Mouse (Mus musculus) cerebellum, adult 9-11 months (tissue): ENCODE results near the gene Enpp6.

Experiments used
- DNase-seq: peaks from one replicate; pipeline ENCODE4 v3.0.0; 2022

The Enpp6 gene

DNA sequence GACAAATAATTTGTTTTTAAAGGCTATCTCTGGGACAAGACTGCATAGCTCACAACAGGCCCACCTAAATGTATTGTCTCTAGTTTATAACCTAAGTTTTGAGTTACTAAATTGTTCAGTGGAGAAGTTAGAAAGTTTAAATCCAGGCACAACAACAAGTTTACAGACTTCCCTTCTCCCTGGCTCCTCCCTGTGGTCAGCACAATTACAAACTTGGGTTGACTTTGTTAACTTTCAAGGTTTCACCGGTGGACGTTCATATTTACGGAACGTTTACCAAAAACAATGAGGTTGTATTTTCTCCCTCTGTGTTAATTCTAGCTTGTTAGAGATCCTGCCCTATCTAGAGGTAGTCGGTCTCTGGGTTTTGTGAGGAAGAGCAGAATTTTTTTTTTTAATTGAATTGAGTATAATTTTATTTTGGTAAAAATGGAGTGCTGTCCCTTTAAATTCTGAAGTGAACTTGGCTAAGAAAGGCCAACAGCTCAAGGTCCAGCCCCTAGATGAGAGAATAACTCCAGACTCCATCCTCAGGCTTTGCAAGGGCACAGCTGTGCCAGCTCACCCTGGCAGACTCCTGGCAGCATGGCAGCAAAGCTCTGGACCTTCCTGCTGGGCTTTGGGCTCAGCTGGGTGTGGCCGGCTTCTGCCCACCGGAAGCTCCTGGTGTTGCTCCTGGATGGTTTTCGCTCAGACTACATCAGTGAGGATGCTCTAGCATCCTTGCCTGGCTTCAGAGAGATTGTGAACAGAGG is at the start of gene Enpp6:
TSS of gene Enpp6 (plus strand) at position 502 of the 755 bp plus-strand sequence.
- no peak for DNase-seq

DNA sequence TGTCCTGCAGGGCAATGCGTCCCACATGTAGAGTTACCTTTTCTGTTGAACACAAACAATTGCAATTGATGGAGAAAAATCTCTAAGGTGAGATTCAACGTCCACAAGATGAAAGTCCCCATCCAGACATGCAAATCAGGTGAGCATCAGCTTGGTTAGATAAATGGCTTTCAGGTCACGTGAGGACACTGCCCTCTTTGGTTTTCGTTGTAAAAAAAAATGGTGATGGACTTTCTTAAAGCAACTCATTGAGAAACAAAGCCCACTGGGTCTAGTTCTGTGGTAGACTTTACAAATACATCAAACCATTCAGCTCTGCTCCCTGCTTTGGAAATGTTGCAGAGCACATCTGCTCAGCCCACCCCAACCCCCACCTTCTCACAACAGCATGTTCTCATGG is 48.5 kb upstream of the Enpp6 start:
- no peak for DNase-seq

DNA sequence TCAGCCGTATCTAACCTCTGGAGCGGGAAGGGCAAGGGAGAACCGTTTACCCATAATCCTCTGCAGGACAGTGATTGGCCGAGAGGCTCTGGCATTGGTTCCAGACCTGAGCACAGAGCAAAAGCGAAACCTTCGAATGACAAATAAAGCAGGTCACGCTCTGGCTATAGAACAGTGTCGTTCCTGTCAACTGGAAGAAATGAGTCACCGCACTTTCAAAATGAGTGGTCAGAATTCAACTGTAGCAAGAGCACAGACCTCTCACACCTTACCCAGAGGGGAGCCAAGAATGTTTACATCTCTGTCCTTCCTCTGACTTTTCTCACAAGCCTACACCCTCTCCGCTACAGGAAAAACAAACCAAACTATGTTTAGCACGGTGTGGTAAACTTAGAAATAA is 45.4 kb upstream of the Enpp6 start:
- no peak for DNase-seq

DNA sequence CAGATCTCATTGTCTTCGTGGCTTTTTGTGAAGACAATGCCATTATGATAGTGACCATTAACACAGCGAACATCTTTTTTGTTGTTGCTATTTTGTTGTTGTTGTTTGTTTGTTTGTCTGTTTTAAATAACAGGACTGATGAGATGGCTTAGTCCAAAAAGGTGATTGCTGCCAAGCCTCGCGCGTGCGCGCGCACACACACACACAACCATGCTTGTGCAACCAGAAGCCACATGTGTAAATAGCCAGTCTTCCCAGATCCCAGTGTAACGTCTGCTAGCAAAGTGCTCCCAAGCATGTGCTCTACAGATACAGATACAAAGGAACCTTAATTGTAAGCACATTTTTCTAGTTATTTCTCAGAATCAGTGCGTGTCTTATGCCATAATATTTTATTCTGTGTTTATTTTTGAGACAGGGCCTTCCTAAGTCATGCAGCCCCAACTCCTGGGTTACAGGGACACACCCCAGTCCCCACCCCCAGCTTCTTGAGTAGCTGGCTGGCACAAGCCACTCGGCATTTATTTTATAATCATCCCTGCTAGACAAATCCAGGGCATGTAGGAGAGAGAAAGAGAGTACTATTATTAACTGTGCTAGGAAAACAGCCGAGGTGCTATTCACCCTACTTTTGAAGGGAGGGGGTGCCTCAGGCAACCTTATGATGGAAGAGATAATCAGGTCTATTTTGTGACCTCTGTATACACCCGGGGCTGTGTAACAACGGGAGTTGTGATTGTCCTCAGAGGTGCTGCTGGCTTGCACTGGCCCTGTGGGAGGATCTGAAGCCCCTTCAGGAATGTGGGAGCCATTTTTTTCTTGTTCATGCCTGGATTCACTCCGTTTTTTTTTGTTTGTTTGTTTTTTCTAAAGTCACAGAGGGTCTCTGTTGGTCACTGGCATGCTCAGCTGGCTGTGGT is 44.7 kb upstream of the Enpp6 start:
- DNase-seq, result no peak

DNA sequence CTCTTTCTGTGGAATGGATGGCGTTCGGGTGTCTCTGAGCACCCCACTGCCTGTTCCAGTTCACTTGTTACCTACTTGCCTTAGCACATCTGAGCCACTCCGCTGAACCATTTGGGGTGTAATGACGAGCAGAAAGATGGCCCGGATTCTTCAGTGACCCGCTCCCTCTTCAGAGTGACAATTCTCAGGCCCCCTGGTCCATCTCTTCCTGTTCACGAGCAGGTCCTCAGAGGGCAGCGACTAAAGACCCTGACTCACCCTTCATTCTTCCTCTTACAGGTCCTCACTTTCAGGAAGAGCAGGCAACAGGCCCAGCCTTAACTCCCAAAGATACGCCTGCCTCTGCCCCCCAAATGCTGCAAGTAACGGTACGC is 44.0 kb upstream of the Enpp6 start:
- DNase-seq, result no peak

DNA sequence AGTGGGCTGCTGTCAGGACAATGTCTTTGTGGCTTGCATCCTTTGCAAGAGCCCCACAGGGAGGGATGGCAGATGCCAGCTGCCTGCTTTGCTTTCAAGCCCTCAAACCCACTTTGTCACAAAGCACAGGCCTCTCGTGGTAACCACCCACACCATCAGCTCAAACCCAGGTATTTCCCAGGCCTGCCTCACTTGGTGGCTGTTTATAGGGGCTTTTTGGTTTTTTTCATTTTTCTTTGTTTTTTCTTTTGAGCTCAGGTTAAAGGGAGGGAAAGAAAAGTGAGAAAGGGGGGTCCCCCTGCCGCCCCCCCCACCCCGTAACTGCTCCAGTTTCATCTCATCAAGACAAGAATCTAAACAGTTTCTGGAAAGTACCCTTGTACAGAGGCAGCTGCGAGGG is 43.4 kb upstream of the Enpp6 start:
- no peak for DNase-seq

DNA sequence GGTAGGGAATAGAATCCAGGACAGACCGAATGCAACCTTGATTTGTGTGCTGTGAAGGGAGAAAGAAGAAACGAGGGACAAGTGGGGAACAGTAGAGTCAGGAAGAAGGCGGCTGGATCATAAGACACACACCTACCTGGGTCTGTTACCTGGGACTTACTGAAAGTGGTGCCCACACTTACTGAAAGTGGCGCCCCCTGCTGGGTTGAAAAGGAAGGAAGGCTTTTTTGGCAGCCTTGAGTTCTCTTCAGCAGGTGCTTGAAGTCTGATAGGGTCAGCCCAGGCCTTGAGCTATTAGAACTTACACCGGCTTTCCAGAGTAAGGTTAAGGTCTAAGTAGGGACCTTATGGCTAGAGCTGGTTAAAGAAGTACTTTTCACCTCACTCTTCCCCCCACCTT is 40.5 kb upstream of the Enpp6 start:
- no peak for DNase-seq

DNA sequence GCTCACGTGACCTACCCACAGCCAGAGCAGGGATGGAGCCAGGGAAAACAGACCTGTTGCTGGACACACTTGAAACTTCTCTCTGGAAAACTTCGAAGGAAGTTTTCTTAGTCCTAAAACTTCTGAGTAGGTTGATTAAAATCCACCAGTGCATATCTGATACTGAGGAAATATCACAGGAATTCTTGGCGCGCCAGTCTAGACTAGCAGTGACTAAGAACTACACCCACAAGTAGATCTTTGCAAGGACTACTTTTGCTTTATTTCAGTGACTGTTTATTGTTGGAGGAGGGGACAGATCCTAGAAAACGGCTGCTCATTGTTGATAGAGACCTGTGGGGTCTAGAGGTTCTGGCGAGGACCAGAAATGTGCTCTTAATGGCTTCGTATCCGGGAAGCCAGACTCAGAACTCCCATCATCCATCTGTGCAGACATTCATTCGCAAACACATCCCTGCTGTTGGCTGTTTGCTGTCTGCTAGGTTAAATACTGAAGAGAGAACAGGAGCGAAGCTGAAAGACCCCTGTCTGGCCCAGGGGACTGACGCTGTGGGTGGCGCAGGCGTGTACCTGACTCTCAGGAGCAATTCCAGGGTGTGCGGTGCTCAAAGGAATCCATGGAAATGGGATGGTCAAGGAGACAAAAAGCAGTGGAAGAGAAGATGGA is 38.5 kb upstream of the Enpp6 start:
- no peak for DNase-seq

DNA sequence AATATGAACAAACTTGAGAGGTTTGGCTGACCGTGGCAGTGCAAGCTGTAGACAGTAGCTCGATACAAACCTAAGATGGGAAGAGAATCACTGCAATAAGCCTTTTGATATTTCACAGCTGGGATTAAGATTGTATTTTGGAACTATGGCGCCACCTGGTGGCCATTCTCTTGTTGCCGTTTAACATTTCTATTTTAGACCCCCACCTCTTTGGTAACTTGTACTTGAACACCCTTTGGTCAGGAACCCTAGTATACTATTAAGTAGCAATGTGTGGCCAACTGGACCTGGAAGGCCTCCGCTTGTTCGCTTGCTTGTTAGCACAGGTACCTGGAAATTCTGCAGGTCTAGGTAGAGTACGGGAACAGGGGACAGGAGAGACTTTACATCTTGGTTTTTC is 33.2 kb upstream of the Enpp6 start:
- DNase-seq, result peak; percentile 18

DNA sequence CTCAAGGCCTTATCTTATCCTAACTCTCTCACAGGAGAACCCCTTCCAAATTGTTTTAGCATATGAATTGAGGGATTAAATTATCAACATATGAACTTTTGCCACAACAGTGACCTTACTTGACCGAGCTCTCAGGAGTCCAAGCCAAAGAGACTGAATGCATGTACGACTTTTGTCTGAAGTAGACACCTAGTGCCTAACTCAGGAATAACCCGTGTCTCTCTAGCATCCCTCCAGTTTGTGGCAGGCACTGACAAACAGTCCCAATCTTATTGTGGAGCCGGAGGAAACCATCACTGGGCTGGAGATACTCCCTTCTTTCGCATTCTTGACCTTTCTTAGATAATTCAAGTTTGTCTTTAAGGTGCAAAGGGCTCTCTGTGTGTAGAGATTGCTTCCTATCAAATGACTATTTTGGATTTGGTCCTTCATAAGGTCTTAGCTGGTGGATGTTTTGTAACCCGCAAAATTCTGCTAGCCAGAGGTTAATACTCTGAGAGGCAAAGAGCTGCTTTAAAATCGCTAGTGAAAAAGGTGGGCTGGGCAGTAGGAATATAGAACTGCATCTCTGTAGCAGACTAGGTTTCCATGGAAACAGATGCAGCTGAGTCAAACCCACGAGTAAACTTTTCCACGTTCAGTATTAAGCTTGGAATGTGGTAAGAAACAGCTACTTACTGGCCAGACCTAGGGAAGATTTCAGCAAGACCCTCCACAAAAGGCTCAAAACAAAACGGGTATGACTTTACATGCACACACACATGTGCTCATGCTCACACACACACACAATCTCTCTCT is 23.9 kb upstream of the Enpp6 start:
- DNase-seq, result no peak

DNA sequence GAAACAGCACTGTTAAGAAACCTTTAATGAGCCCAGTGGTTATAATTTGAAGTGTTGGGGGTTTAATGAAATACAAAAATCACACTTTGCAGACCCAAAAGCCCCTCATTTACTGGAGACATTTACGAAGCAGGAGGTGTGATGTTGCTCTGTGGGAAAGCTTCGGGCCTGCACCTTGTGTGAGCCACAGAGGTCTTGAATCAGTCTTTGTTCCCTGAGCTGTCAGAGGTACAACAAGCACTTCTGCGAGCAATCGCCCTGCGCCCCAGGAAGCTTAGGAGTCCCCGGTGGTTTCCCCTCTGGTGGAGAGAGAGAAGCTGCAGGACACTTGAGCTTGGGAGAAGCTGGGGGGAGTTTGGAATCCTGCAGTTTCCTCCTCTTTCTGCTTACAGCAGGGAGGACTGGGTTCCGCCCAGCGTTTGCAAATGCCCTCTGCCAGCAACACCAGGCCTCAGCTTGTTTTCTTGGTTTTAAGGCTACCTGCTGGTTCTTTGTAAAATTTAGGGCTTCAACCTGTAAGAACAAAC is 23.0 kb upstream of the Enpp6 start:
- DNase-seq, result no peak

DNA sequence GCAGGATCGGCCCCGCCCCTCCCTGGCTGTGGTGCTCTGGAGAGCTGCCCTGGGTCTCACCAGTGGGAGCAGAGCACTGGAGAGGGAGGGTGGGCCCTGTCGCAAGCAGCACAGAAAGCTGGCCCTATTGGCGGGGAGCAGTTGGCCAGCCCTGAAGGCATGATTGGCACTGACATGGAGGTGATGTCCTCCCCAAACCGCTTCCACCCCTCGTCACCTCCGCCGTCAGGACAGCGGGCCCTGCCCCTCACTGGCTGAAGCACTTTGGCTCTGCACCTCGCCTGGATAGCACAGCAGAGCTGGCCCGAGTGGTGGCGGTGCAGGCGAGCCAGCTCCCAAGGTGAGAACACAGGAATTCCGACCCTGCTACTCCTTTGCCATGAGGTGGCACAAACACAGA is 20.9 kb upstream of the Enpp6 start:
- DNase-seq, result no peak

DNA sequence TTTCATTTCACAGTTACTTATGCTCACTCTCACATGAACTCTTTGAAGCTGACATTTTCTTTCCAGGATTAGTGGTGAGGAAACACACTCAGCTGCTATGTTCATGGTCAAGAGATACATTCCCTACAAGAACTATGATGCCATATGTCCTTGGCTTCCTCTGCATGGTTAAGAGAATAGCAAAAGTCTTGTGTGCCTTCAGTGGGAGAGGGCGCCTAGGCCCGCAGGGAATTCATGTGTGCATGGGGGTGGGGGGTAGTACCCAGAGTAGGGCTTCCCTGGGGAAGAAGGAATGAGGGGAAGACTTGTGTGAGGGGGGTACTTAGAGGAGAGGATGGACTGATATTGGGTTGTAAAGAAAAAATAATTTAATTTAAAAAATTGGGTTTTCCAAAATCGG is 18.0 kb upstream of the Enpp6 start:
- DNase-seq, result no peak

DNA sequence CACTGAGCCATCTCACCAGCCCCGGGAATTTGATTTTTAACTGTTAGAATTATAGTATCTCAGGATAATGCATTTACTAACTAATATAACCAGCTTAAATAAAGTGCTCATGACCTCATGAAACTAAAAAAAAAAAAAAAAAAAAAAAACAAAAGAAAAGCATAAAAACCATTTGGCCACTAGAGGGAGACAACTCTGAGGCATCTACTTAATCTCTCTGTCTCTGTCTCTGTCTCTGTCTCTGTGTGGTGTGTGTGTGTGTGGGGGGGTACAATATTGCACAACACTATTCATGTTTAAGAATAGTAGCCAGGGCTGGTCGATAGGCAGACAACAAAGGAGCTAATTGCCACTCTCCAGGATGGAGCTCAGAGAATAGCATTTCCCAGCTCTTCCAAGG is 17.3 kb upstream of the Enpp6 start:
- DNase-seq, result no peak

DNA sequence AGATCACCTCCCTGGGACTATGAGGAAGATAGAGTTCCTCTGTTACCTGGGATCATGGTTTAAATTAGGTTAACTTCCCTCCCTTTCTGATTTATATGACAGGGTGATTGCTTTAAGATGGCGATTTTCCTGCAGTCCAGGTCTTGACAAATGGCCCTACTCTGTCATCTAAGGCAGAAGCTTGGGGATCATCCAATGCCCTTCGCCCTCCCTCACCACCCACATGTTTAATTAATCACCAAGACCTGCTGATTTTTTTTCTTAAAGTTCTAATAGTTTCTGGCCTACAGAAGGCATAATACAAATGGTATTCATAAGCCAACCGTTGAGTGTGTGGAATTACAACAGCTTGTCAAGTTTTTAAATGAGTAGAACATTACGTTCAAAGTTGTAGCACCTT is 9.3 kb upstream of the Enpp6 start:
- DNase-seq, result no peak

DNA sequence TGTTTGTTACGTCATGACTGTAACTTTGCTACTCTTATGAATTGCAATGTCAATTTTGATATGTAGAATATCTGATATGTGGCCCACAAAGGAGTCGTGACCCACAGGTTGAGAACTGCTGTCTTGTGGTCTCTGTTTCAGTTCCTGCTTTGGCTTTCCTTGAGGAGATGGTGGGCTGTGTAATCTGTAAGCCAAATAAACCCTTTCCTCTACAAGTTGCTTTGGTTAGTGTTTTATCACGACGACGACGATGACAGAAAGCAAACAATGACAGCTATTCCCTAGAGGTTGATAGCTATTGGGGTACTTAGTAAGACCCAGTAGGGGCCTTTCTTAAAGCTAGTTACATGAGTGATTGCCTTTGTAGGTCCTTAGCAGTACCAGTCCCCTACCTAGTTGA is 4.5 kb upstream of the Enpp6 start:
- DNase-seq, result no peak

DNA sequence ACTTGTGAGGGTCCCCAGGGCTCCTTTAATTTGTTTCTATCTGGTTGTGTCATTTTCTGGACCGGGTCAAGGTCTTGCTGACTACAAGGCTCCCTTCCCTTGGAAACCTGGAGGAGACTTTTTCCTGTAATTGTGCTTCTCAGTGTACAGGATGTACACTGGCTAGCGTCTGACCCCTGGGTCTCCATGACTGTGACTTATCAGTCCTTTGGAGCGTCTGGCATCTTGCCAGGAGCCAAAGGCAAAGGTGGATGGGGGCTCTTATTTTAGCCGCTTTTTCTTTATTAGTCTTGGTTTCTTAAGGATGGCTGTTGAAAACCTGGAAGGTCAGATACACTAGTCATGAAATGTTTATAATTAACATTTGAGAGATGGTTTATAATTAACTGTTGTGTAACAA is 3.9 kb upstream of the Enpp6 start:
- no peak for DNase-seq

DNA sequence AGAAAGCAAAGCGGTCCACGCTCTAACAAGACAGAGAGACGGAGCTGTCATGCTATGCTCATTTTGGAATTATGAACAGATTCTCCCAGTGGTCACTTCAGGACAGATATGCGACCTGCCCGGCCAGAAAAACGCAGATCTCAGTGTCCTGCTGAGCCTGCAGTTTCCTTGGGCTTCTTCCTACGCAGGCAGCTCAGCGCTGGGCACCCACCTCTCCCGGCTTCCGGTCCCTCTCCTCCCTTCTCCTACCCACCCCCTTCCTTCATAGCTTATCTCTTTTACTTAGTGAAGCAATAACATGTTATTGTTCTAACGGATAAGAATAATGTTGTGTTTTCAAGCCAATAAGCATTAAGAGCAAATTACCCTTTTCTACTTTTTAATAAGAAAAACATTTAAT is 2.0 kb upstream of the Enpp6 start:
- no peak for DNase-seq

DNA sequence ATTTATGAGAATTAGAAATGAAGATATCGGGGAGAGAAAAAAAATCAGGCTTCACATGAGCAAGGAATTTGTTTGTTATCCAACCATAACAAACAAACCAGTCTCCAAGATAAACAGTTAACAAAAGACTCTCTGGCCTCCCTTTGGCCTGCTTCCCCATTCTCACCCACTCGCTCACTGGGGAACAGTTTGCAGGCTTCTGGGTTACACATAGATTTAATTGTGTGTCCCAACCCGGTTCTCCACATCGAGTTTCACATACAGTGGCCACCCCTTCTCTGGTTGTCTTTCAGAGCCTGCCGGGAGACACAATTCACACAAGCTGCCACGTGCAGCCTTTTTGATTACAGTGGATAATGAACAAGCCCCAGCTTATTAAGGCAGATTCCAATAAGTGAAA is 1.7 kb downstream of the Enpp6 start:
- DNase-seq, result no peak

DNA sequence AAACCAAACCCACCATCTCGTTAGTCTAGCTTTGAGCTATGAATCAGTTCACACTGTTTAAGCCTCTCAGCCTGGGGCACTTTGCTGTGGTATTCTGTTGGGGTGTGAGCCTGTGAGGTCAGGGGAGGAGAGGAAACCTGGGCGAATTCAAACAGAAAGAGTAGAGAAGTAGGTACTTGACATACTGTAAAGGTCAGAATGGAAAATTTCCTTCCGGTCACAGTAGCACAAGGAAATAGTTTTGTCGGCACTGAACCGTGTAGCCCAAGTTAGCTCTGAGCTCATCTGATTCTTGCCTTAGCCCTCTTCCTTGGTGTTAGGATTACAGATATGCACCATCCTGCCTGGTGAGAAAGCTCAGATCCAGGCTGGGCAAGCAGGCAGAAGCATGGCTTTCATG is 4.4 kb downstream of the Enpp6 start:
- DNase-seq, result no peak

DNA sequence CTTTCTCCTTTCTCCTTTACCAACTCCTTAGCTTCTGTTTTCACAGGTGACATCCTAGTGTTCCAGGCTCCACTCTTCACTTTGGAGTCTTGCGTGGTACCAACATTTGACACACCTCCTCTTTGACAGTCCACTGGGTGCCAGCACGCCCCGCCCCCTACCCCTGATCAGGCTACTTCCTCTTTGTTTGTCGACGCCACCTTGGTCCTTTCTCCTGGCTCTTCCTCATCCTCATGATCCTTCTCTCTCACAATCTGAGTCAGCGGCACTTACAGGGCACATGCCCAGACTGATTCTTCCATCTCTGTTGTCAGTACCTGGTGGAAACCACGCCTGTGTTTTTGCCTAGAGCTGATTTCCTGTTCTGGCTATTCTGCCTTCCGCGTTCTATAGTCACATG is 5.9 kb downstream of the Enpp6 start:
- DNase-seq, result no peak

DNA sequence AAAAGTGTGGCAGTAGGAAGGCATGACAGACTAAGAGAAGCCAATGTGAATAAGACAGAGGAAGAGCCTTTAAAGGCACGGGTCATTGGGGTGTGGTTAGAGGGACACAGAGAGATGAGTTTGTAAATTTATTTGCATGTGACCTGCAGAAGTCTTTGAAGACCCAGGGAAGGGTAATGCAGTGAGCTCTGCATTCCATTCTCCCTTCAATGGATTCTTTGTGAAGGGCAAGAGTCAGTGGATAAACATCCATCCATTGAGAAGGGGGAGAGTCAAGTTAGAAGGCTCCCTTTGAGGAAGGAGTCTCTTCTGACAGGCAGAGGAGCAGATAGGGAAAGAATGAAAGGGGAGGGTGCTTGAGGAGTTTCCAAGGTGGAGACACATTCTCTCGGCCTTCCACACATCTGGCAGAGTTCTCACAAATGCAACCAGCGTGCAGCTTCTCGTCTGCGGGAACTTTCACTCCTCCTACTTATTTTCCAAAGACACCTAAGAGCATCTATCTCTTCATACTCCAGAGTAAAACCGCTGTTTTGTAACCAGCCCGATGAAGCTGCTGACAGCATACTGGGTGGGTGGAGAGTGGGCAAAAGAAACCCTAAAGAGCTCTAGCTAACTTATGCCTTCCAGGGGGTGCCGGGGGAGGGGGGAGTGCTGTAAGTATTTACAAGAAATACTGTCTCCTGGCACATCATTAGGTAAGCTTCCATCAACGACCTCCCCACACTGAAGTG is 9.4 kb downstream of the Enpp6 start:
- DNase-seq, result no peak
